Mouse (Mus musculus) forebrain, embryonic 13.5 days (tissue): ENCODE data around the gene Tnfaip6. TPM values are rescaled to one million over a fixed set of nuclear protein-coding genes. Genes with fewer than 3 reads are reported as not detected.

Experiments
- polyA plus RNA-seq: library from polyadenylated mRNA; unstranded; fragments of >200 nt; fragmentation: Nextera tagmentation; extraction: Ambion mirVana; gene quantifications from 2 replicates; pipeline ENCODE4 v1.2.1, GENCODE M21; 2015

Gene Tnfaip6
- polyA plus RNA-seq, 1 experiment from 2014 or later: 14.4 TPM

Other genes starting within 250 kb of the Tnfaip6 start
- gene Rbm43, start 102.8 kb upstream of the Tnfaip6 start, polyA plus RNA-seq: 5.0 and 5.9 TPM in 2 replicates
- gene Nmi, start 64.5 kb upstream of the Tnfaip6 start, polyA plus RNA-seq: 3.9 and 6.2 TPM in 2 replicates
- gene Rif1, start 34.8 kb downstream of the Tnfaip6 start, polyA plus RNA-seq: 27.0 and 33.3 TPM in 2 replicates